Mouse (Mus musculus) G1E (cell line): ENCODE measurements around the gene Ambra1.

Experiments used
- CTCF ChIP-seq: IDR thresholded peaks from 2 replicates; pipeline ENCODE4 v1.5.1; 2012; ENCODE audit warnings: low read depth, low read length, inconsistent platforms, mixed read lengths
- GATA1 ChIP-seq: IDR thresholded peaks from 2 replicates; pipeline ENCODE4 v1.6.1; 2012; ENCODE audit warnings: borderline replicate concordance, low read length, inconsistent platforms, mixed read lengths
- GATA2 ChIP-seq: IDR thresholded peaks from 2 replicates; pipeline ENCODE4 v1.6.1; 2012; ENCODE audit warnings: low read depth, low read length, inconsistent platforms, borderline replicate concordance
- TAL1 ChIP-seq: conservative IDR thresholded peaks from 2 replicates; pipeline ENCODE4 v1.6.1; 2012; ENCODE audit warnings: low read depth, low read length, inconsistent platforms, mixed read lengths

DNA sequence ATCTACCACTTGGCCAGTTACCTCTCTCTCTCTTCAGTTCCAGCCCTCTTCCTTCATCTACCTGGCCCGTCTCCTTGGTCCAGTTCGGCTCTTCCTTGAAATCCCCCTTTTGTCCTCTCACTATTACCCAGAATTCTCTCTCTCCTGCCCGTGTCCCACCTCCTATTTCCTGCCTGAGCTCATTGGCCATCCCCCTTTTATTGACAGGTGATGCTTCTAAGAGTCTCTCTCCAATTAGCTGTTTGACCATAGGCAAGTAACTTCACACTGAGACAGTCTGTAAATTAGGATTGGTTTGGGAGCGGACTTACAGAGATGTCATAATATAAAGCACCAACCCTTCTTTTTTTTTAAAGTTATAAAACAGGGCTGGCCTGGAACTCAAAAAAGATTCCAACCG lies 14.8 kb downstream of the Ambra1 start:
- TF ChIP-seq CTCF (no peak), GATA1 (no peak), TAL1 (no peak), GATA2 (no peak)
